Mouse (Mus musculus) CH12F3 (cell line): Measurements from ENCODE around the gene Hspg2.

ENCODE experiments used
- in situ Hi-C: fragments of 300-500 bp; cut with MboI; formaldehyde crosslinking; loops from 2 replicates; pipeline ENCODE4 v1.14.3; 2020; ENCODE audit warnings: low sequenced_read_pairs

Gene Hspg2

DNA sequence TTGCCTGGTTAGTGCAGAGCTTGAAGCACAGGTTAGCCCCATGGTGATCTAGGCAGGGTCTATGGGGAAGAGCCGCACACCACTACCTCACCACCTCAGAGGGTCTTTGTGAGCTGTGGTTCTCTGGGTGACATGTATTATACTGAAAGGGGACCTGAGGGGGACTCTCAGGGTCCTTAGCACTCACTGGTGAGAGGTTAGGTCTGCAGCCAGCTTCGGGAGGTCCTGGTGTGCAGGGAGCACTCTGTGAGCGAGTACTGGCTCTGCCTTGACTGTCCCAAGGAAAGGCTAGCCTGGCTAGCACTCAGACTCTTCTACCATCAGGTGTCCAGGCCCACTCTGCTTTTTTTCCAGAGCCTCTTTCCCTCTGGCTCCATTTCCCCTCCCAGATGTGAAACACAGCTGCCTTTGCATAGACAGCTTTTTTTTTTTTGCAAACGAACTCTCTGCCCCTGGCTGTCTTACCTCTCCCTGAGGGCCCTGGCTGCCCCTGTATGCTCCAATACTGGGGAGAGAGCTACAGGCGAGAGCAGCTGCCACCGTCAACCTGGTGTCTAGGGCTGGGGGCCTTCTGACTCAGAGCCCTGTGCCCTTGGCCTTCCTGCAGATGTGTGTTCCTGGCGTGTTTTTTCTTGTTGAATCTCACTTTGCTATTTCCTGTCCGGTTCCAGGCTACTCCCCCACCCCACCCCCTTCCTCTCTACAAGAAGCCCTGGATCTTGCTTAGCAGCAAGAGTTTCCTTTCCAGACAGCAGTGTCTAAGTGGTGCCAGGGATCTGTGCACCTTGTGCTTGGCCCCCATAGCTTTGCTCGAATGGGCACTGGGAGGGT, 29.5 kb downstream of the Hspg2 start:
- in situ Hi-C loops = no loop called here

DNA sequence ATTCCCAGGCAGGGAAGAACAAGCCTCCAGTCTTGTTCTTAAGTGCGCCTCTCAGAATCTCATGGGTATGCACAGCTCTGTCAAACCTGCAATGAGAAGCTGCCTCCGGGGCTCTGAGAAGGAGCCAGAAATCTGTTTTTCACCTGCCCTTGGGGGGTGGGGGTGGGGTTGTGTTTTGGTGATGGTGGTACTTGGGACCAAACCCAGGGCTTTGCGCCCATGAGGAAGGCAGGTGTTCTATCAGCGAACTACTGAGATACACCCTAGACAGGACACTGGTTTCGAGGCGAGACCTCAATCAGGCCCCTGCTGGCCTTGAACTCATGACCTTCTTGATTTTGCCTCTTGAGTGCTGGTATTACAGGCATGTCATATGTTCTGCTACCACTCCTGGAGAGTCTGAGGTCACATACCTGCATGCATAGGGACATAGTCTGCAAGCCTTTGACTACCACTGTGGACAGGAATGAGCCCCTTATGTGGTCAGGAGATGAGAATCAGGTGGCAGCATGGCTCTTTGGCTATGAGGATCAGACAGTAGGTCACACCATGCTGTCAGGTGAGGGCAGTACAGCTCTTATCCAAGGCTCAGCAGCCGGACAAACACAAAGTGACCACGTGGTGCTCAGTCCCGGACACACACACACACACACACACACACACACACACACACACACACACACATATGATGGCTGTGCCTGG, 30.5 kb downstream of the Hspg2 start:
- in situ Hi-C loops = no loop called here

DNA sequence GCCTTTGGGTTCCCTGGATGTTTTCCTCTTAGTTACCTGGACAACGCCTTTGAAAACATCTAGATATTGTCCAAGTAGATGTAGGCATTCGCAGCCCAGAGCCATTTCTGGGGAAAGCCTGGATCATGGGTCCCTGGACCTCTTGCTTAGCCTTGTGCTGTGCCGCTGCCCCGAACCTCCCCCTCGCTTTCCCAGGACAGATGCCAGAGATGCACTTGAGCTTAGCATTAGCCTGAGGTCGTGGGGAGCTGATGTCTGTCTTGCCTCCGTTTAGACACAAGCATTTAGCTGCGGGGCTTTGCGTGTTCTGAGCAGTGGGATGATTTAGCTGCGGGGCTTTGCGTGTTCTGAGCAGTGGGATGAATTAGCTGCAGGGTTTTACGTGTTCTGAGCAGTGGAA, 31.6 kb downstream of the Hspg2 start:
- in situ Hi-C loops = no loop called here

DNA sequence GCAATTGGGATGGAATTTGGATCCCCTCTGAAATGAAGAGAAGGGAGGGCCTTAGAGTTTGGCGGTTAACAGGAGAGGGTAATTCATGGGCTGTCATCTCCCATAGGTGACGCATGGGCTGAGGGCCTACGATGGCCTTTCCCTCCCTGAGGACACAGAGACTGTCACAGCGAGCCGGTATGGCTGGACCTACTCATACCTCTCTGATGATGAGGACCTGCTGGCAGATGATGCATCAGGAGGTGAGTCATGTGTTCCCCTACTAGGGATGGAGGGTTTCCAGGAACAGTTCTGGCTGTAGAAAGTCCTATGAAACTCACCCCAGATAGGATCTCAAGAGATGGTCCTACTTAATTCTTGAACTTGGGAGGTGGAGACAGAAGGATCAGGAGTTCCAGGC, 32.4 kb downstream of the Hspg2 start:
- in situ Hi-C loops = no loop called here

DNA sequence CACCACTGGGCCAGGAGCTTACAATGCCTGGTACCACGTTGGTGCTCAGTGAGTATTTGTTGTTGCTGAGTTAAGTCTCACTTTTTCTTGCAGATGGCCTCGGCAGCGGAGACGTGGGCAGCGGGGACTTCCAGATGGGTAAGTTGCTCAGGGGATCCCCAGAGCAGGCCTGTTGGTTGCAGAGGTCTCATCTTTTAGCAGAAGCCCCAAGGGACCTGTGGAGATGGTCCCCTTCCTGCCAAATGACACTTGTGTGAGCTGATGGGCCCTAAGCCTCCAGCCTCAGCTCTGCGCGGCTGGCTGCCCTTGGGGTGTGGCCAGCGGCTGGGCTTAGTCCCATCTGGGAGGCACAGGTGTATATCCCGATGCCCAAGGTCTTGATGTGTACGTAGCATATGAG, 33.6 kb downstream of the Hspg2 start:
- in situ Hi-C loops = no loop called here

DNA sequence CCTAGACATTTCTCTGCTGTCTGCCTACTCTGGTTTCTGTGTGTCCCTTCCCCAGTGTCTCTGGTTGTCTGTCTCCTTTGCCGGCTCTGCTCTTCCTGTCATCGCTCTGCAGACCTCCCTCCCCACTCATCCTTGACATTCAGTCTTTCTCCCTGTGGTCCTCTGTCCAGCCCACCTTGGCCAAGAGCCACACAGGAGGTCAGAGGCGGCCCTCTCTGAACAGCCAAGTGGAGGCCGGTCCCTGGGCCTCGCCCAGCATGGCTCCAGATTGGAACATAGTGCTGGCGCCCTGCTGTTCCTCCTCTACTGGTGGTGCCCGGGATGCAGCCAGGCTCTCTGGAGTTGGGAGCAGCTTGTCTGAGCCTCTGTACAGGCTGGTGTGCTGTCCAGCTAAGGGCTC, 34.2 kb downstream of the Hspg2 start:
- in situ Hi-C loops = no loop called here

DNA sequence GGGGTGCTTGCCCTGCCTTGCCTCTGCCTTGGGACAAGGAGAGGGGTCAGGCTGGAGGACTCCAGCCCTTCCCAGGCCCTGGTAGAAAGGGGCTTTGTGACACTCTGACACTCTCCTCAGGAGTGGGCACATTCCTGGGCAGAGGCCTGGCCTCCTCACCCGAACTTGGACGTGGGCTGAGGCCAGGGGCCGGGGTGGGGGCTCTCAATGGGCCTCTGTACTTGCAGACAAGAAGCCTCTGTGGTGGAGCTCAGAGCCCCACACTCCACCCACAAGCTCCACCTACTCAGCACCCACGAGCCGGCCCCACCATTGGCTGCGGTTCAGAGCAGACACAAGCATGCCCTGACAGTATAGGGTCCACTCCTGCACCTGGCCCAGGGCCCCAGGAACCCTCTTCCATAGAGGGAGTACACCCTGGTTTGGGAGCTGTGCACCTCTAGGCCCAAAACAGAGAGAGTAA, 35.0 kb downstream of the Hspg2 start:
- in situ Hi-C loops = no loop called here

DNA sequence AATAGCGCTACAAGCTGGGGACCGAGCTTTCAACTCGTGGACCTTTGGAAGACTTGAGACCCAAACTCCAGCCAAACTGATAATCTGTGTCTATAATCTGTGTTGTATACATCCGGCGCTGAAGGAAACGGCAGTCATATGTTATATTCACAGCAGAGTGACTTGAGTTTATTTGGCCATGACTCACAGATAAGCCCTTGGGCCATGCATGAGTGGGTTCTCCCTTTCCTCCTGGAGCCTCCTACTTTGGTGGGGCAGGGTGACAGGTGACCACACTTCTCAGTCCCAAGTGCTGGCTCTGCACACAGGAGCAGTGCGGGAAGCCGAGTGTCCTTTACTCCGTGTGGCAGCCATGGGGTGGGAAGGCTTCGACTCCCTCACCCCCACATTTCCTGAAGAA, 38.1 kb downstream of the Hspg2 start:
- in situ Hi-C loops = no loop called here

DNA sequence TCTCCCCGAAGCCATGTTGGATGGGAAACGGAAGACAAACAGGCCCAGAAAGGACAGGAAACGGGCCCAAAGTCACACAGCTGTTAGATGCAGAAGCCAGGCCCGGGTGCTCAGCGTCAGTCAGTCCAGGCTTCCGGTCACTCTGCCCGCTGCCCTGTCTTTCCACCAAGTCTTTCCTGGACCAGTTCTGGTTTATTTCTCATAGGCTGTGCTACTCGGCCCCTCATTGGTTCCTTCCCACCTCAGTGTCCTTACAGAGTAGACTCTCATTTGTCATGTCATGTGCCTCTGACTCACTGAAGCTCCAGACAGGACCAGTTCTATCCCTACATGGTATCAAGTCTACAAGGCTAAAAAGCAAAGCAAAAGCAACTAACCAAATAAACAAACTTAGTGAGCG, 41.0 kb downstream of the Hspg2 start:
- in situ Hi-C loops = no loop called here

DNA sequence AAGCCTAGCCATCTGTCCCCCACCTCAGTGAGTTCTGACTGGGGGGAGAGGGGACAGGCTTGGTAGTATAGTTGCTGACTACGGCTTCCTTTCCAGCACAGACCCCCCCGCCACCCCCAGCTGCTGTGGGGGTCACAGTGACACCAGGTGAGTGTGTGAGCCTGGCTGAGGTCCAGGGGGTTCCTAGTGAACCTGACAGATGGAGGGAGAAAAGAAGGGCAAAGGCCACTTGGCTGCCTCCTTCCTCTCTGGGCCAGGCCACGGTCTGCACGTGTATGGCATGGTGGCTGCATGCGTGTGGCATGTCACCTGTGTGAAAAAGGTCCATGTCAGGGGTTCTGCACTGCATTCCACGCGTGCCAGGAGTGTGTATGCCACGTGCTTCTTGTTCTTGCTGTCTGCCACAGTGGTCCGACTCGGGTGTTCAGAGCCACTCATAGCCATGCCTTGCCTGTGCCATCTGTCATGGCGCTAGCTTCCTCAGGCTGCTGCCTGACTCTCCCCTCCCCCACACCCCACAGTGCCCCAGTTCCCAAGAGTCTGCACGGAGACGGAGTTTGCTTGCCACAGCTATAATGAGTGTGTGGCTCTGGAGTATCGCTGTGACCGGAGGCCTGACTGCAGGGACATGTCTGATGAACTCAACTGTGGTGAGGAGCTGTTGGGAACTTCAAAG, 41.6 kb downstream of the Hspg2 start:
- in situ Hi-C loops = no loop called here

DNA sequence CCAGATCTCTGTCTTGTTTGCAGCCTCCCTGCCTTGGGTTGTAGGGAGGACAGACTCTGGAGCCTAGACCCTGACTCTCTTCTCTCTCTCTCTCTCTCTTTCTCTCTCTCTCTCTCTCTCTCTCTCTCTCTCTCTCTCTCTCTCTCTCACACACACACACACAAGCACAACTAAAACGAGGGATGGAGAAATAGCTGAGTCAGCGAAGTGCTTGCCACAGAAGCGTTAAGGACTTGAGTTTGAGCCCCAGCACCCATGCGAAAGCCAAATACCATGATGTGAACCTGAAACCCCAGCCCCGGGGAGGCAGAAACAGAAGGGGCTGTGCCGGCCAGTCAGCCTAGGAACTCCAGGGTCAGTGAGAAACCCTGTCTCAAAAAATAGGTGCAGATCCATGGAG, 44.3 kb downstream of the Hspg2 start:
- in situ Hi-C loops = no loop called here

DNA sequence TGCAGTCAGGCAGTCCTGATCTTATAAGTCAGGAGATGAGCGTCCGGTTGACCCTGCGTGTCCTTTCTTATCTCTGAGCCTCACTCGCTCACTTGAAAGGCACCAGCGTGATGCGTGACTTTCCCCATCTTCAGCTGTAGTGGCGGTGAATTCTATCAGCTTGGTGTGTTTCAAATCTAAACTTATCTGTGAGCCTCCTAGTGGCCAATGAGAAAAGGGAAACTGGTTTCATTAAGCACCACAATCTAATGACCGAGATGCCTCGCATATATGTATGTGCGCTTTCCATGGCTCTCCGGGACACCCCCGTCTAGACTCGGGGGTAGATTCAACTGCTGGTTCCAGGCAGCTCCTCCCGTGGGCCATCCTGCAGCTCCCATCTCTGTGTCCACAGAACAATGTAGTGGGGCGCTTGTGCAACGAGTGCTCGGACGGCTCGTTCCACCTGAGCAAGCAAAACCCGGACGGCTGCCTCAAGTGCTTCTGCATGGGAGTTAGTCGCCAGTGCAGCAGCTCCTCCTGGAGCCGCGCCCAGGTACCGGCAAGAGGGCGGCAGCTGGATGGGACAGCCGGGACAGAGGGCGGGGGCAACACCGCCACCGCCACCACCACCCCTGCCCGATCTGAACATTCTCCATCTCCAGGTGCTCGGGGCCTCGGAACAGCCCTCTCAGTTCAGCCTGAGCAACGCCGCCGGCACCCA, 49.6 kb downstream of the Hspg2 start:
- in situ Hi-C loops = no loop called here

DNA sequence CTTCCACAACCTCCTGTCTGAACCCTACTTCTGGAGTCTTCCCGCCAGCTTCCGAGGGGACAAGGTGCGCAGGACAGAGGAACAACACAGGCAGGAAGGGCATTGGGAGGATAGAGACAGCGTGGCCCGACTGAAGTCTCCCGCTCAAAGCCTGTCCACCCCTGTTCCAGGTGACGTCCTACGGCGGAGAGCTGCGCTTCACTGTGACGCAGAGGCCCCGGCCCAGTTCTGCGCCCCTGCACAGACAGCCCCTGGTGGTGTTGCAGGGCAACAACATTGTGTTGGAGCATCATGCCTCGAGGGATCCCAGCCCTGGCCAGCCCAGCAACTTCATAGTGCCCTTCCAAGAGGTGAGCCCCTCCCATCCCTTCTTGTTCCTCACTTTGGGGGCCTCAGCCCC, 50.2 kb downstream of the Hspg2 start:
- in situ Hi-C loops = no loop called here

DNA sequence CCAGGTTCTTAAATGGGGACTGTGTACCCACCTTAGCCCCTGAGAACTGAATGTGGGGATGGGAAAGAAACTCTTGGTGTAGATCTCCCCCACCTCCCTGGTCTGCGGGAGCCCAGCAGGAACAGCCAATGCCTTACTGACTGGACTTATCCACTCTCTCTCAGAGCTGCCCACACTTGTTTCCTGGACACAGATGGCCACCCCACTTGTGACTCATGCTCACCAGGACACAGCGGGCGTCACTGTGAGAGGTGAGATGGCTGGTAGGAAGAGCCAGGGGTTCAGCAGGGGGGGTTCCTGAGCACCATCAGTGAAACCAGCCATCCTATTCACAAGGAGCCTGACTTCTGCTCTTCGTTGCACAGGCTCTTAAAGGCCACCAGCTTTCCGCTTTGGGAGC, 51.8 kb downstream of the Hspg2 start:
- in situ Hi-C loops = no loop called here

DNA sequence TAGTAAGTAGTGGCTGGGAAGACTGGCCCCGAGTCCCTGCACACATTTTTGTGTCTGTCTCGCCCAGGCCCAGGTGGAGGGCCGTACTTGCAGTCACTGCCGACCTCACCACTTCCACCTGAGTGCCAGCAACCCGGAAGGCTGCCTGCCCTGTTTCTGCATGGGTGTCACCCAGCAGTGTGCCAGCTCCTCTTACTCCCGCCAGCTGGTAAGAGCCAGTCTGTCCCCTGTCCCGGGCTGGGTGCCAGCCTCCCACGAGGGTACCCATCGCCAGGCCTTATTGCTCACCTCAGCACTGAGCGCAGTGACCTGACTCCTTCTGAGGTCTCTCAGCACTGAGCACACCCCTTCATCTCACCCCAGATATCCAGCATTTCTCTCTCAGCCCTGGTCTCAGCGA, 53.4 kb downstream of the Hspg2 start:
- in situ Hi-C loops = no loop called here

DNA sequence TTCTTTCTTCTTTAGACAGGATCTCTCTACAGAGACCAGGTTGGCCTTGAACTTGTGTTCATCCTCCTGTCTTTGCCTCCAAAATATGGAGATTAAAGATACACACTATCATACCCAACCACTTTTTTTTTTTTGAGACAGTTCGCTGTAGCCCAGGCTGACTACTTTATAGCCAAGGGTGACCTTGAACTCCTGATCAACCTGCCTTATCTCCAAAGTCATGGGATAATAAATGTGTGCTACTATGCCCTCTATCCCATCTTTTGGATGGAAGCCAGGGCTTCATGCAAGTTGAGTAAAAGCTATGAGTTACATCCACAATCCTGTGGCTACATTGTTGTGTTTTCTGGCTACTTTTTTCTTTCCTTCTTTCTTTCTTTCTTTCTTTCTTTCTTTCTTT, 56.9 kb downstream of the Hspg2 start:
- in situ Hi-C loops = no loop called here

DNA sequence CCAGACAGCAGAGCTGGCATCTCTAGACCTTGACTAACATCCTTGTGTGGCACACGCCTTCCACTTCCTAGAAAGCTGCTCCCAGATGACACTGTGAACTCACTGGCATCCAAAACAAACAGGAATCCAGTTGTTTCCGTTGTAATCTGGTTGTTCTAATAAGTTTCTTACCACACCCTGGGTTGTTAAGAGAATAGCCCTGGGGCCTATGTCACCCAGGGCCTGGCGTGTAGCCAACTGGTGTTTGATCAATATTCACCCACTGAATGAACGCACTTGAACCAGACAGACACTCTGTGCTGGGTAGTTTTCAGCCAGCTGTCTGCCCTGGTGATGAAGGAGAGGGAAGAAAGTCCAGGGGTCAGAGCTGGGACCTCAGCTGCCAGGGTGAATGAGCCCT, 58.8 kb downstream of the Hspg2 start:
- in situ Hi-C loops = no loop called here

DNA sequence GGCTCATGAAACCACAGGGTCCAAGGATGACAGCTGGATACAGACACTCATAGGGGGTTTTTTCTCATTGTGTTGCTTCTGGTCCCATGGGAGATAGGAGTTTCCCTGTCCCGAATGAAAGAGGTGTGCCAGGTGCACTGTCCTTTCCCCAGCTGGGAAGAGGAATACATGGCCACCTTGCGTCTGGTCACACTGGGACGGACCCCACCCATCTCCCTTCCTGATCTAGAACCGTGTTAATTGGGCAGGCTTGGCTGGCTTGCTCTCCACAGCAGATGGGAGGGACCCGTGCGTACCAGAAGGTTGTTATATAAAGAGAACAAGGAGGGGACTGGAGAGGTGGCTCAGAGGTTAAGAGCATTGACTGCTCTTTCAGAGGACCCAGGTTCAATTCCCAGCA, 59.3 kb downstream of the Hspg2 start:
- in situ Hi-C loops = no loop called here

DNA sequence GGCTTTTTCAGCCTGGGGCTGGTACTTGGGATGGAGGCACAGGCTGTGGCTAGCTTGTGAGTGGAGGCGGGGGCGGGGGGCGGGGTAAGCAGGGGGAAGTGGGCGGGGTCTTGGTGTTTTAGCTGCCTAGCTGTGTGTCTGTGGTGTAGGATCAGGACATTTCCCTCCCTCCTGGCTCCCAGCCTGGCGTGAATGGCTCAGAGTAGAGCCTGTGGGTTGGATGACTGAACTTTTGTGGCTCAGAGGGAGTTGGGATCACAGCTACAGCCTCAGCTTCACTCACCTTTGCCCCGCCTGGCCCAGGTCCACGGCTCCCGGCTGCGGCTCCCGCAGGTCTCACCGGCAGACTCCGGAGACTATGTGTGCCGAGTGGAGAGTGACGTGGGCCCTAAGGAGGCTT, 71.8 kb downstream of the Hspg2 start:
- in situ Hi-C loops = loop anchor here (10.0 kb wide), 1 partner anchor 96 kb away; no protein-coding TSS in a partner anchor

DNA sequence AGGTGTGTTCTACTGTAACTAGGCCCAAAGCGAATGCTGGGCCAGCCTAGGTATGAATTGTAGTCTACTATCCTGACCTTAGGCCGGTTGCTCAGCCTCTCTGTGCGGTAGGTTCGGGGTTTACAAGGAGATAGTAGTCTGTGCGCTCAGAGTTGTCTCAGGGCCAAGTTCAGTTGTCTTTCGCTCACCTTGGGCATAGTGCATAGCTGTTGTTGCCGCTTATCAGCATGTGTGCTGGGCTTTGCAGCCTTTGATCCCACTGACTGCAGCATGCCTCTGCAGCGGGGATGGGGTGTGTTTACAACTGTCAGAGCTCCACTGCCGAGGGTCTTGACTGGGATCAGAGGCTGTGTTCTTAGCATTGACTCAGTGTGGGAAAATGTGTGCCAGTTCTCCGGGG, 74.4 kb downstream of the Hspg2 start:
- in situ Hi-C loops = loop anchor here (10.0 kb wide), 1 partner anchor 98 kb away; no protein-coding TSS in a partner anchor

DNA sequence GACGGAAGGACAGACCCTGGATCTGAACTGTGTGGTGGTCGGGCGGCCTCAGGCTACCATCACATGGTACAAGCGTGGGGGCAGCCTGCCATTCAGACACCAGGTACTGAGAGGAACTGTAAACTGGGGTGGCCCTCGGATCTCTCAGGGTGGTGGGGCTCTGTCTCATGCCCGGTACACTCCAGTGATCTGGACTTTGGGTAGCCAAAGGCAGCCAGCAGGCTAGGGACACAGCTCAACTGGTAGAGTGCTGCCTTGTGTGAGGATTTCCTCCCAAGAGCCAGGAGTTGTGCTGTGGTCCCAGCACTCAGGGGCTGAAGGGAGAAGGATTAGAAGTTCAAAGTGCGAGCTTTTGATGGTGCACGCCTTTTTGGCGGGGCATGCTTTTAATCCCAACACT, 77.0 kb downstream of the Hspg2 start:
- in situ Hi-C loops = loop anchor here (10.0 kb wide), 1 partner anchor 101 kb away; no protein-coding TSS in a partner anchor
